Mouse (Mus musculus): ENCODE results near the gene Kat8. TPM values are rescaled to one million over a fixed set of nuclear protein-coding genes. Genes with fewer than 3 reads are reported as not detected.
A peak's percentile ranks its signal among the peaks of the same experiment; 100 is the strongest.
"Not testable (repeated sequence)": the region's sequence is repeated elsewhere in the genome, so short reads cannot be mapped to it uniquely, and the experiment has no call there.

Gene Kat8
- total RNA-seq, 2 experiments from 2014 or later = 23.7 to 30.6 TPM

GRCm38 (mm10) chr7:127930636-127931035 is 18.3 kb downstream of the Kat8 start:
- no peak for ATAC-seq (replicated peaks; ENCODE audit: poor library complexity)

GRCm38 (mm10) chr7:127931351-127932135 is 19.2 kb downstream of the Kat8 start:
- no peak for ATAC-seq (replicated peaks; ENCODE audit: poor library complexity)

GRCm38 (mm10) chr7:127932273-127933031 is 20.1 kb downstream of the Kat8 start:
- no peak for ATAC-seq (replicated peaks; ENCODE audit: poor library complexity)

- no peak for ATAC-seq (replicated peaks; ENCODE audit: poor library complexity)
These were observed 21.8 kb downstream of the Kat8 start for GRCm38 (mm10) chr7:127934075-127934474.

- peak; percentile 99 for ATAC-seq (replicated peaks; ENCODE audit: poor library complexity)
These were observed 22.9 kb downstream of the Kat8 start for GRCm38 (mm10) chr7:127935028-127935722.

- ATAC-seq (replicated peaks; ENCODE audit: poor library complexity) = peak; percentile 13
These were observed 23.4 kb downstream of the Kat8 start for GRCm38 (mm10) chr7:127935748-127936159.

- ATAC-seq (replicated peaks; ENCODE audit: poor library complexity) = no peak
These were observed 24.0 kb downstream of the Kat8 start for GRCm38 (mm10) chr7:127936216-127936884.

GRCm38 (mm10) chr7:127942097-127942496 is 29.8 kb downstream of the Kat8 start:
- not testable (repeated sequence) for ATAC-seq (replicated peaks; ENCODE audit: poor library complexity)

- no peak for ATAC-seq (replicated peaks; ENCODE audit: poor library complexity)
These were observed 32.3 kb downstream of the Kat8 start for GRCm38 (mm10) chr7:127944614-127945013.

GRCm38 (mm10) chr7:127946470-127947023 is 34.2 kb downstream of the Kat8 start, which contains the start of gene Prss36:
Gene Prss36, minus strand, starts transcription at chr7:127946725.
- ATAC-seq (replicated peaks; ENCODE audit: poor library complexity) = no peak

- ATAC-seq (replicated peaks; ENCODE audit: poor library complexity) = peak; percentile 68
These were observed 40.7 kb downstream of the Kat8 start for GRCm38 (mm10) chr7:127952864-127953581.

GRCm38 (mm10) chr7:127959364-127959763 is 47.0 kb downstream of the Kat8 start:
- no peak for ATAC-seq (replicated peaks; ENCODE audit: poor library complexity)

- no peak for ATAC-seq (replicated peaks; ENCODE audit: poor library complexity)
These were observed 54.1 kb downstream of the Kat8 start for GRCm38 (mm10) chr7:127966371-127966918.

- ATAC-seq (replicated peaks; ENCODE audit: poor library complexity) = peak; percentile 83
These were observed 54.9 kb downstream of the Kat8 start, which contains the start of gene Fus for GRCm38 (mm10) chr7:127967004-127967921. Gene Fus, plus strand, starts transcription at chr7:127967457.

- peak; percentile 30 for ATAC-seq (replicated peaks; ENCODE audit: poor library complexity)
These were observed 55.9 kb downstream of the Kat8 start for GRCm38 (mm10) chr7:127967922-127968828.

GRCm38 (mm10) chr7:127974413-127974930 is 62.2 kb downstream of the Kat8 start:
- ATAC-seq (replicated peaks; ENCODE audit: poor library complexity) = 0 out of 2 replicates have a peak, but pooled peaks have one; percentile 20
